Mouse (Mus musculus): Measurements from ENCODE around the gene Ap1s2. TPM values are rescaled to one million over a fixed set of nuclear protein-coding genes. Genes with fewer than 3 reads are reported as not detected.

The Ap1s2 gene
- polyA plus RNA-seq, 1 experiment = 2.2 TPM

DNA sequence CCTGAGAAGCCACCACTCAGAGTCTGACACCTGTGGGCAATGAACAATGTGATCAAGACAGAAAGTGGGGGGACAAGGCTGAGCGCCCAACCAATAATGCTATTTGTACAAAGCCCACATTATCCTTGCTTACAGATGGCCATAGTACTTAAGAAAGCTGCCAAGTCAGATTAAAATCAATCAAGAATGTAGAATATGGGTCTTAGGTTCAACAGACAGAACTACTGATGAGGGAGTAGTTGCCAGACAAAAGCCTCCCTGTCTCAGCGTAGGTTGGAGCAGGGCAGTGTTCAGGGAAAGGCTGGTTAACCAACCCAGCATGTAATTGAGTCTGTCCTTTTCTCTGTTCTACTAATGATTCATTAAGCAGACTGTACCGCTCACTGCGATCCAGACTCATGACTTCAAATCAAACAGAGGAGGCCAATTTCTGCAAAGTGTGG is 23.3 kb upstream of the Ap1s2 start:
- Histone ChIP-seq H3K4me1 (ENCODE audit: control insufficient read depth, insufficient read depth, low read length) (no peaks in the 10 kb centered on the region), H3K36me3 (ENCODE audit: control insufficient read depth, insufficient read depth, low read length) (no peaks in the 10 kb centered on the region), H3K27ac (ENCODE audit: insufficient read depth, low read depth, low read length) (no peak overlapping the region), H3K27me3 (replicated peaks; ENCODE audit: control insufficient read depth, insufficient read depth, low read length) (no peaks in the 10 kb centered on the region), H3K4me3 (ENCODE audit: insufficient read depth, low read depth, low read length) (no peak overlapping the region)
- no peak for DNase-seq
- WGBS = 45% methylated on average over 4 of the region's 4 CpGs
- TF ChIP-seq POLR2A (IDR thresholded peaks at IDR 0.05; ENCODE audit: low read depth, low read length) (no peak), CTCF (conservative IDR thresholded peaks at IDR 0.05; ENCODE audit: insufficient read depth, insufficient read length, low read depth, low read length) (no peak)

DNA sequence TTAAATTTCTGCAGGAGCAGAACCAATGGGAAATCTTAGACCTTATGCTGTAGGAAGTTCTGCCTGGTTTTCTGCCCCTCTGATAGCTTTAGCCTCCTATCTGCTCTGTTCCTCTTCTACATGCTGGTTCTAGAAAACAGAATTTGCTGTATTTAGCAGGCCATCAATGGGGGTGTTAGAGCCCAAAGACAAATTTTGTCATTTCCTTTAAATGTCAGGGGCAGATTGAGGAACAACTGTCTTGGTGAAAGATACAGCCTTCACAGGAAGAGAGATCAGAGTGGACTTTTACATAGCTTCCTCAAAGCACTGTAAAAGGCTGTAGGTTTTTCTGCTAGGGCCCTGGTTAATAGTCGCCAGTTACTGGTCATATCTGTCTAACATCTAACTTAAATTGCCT is 11.5 kb upstream of the Ap1s2 start:
- 80% methylated on average over 1 of the region's 1 CpGs for WGBS
- H3K27me3 ChIP-seq (replicated peaks; ENCODE audit: control insufficient read depth, insufficient read depth, low read length) = no peaks in the 10 kb centered on the region
- H3K27ac ChIP-seq (ENCODE audit: insufficient read depth, low read depth, low read length) = no peak overlapping the region
- no peak overlapping the region for H3K4me3 ChIP-seq (ENCODE audit: insufficient read depth, low read depth, low read length)
- H3K4me1 ChIP-seq (ENCODE audit: control insufficient read depth, insufficient read depth, low read length) = no peaks in the 10 kb centered on the region
- no peaks in the 10 kb centered on the region for H3K36me3 ChIP-seq (ENCODE audit: control insufficient read depth, insufficient read depth, low read length)
- TF ChIP-seq POLR2A (IDR thresholded peaks at IDR 0.05; ENCODE audit: low read depth, low read length) (no peak), CTCF (conservative IDR thresholded peaks at IDR 0.05; ENCODE audit: insufficient read depth, insufficient read length, low read depth, low read length) (no peak)
- no peak for DNase-seq

DNA sequence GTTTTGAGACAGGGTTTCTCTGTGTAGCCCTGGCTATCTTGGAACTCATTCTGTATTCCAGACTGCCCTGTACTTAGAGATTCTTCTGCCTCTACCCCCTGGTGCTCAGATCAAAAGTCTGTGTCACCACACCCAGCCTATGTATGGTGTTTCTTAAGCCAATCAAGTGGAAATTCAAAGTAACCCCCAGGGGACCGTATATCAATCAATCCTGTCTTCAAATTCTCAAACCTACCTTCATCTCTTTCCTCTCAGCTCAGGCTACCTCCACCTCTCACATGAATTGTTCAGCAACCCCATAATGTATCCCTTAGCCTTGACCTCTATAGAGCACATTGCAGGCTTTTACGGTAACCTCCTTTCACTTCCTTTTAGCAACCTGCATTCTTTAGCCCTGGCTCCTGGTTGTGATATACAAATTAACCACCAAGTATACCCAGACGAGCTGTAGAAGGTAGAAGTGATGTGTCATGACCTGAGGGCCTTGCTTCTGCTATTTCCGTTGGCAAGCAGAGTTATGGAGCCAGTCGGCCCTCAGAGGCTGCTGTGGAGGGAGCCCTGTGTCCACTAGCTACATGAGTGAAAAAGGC is 9.3 kb upstream of the Ap1s2 start:
- TF ChIP-seq CTCF (conservative IDR thresholded peaks at IDR 0.05; ENCODE audit: insufficient read depth, insufficient read length, low read depth, low read length) (no peak), POLR2A (IDR thresholded peaks at IDR 0.05; ENCODE audit: low read depth, low read length) (no peak)
- H3K27me3 ChIP-seq (replicated peaks; ENCODE audit: control insufficient read depth, insufficient read depth, low read length) = no peaks in the 10 kb centered on the region

DNA sequence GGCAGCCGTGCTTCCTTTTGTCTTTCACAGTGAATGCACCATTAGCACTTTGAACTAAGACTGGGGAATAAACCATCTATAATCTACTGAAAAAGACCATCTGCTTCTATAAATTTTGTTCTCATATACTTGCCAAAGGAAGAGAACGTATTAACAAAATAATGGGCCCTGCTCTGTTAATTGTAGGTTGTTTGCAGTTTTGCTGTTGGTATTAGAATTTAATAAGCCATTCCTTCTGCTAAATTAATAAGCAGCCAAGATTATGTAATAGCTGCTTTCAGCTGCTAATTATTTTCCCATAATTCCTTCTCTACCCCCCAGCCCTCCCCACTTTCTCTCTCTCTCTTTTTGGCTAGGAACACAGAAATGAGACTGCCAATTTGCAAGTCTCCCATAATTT is 2.0 kb upstream of the Ap1s2 start:
- H3K4me1 ChIP-seq (ENCODE audit: control insufficient read depth, insufficient read depth, low read length) = no peaks in the 10 kb centered on the region
- 78% methylated on average over 2 of the region's 2 CpGs for WGBS
- TF ChIP-seq CTCF (conservative IDR thresholded peaks at IDR 0.05; ENCODE audit: insufficient read depth, insufficient read length, low read depth, low read length) (no peak), POLR2A (IDR thresholded peaks at IDR 0.05; ENCODE audit: low read depth, low read length) (no peak)
- H3K27me3 ChIP-seq (replicated peaks; ENCODE audit: control insufficient read depth, insufficient read depth, low read length) = no peaks in the 10 kb centered on the region
- H3K4me3 ChIP-seq (ENCODE audit: insufficient read depth, low read depth, low read length) = no peak overlapping the region
- H3K27ac ChIP-seq (ENCODE audit: insufficient read depth, low read depth, low read length) = no peak overlapping the region
- no peaks in the 10 kb centered on the region for H3K36me3 ChIP-seq (ENCODE audit: control insufficient read depth, insufficient read depth, low read length)
- DNase-seq = no peak

More for the DNA sequence above, 9.3 kb upstream of the Ap1s2 start:
- H3K36me3 ChIP-seq (ENCODE audit: control insufficient read depth, insufficient read depth, low read length) = no peaks in the 10 kb centered on the region
- 45% methylated on average over 5 of the region's 5 CpGs for WGBS
- no peaks in the 10 kb centered on the region for H3K4me1 ChIP-seq (ENCODE audit: control insufficient read depth, insufficient read depth, low read length)
- no peak overlapping the region for H3K4me3 ChIP-seq (ENCODE audit: insufficient read depth, low read depth, low read length)
- DNase-seq = no peak
- no peak overlapping the region for H3K27ac ChIP-seq (ENCODE audit: insufficient read depth, low read depth, low read length)

DNA sequence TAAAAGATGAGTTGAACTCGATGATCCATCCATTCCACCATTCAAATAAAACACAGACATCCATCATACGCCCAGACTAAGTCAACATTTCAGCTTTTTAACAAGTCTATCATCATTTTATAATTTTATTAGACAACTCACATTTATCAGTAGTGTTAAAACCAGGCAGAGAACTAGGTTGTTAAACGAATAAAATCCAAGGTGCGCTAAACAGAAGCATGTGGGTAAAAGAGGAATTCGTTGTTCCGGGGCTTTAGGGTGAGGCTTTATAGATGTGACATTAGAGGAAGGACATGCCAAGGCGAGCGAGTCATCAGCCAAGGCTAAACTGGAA is 847 bp upstream of the Ap1s2 start:
- WGBS = 12% methylated on average over 8 of the region's 8 CpGs
- TF ChIP-seq POLR2A (IDR thresholded peaks at IDR 0.05; ENCODE audit: low read depth, low read length) (no peak), CTCF (conservative IDR thresholded peaks at IDR 0.05; ENCODE audit: insufficient read depth, insufficient read length, low read depth, low read length) (no peak)
- no peak overlapping the region for H3K27ac ChIP-seq (ENCODE audit: insufficient read depth, low read depth, low read length)

GRCm38 (mm10) chrX:163909381-163909780 is 564 bp downstream of the Ap1s2 start:
- Histone ChIP-seq H3K4me1 (ENCODE audit: control insufficient read depth, insufficient read depth, low read length) (no peaks in the 10 kb centered on the region), H3K36me3 (ENCODE audit: control insufficient read depth, insufficient read depth, low read length) (no peaks in the 10 kb centered on the region), H3K27ac (ENCODE audit: insufficient read depth, low read depth, low read length) (no peak overlapping the region), H3K27me3 (replicated peaks; ENCODE audit: control insufficient read depth, insufficient read depth, low read length) (no peaks in the 10 kb centered on the region), H3K4me3 (ENCODE audit: insufficient read depth, low read depth, low read length) (peak overlapping the region; percentile 76)
- WGBS = under 1% methylated on average over 33 of the region's 34 CpGs
- TF ChIP-seq POLR2A (IDR thresholded peaks at IDR 0.05; ENCODE audit: low read depth, low read length) = no peak
- no peak for TF ChIP-seq CTCF (conservative IDR thresholded peaks at IDR 0.05; ENCODE audit: insufficient read depth, insufficient read length, low read depth, low read length)
- peak; percentile 14 for DNase-seq

More for the DNA sequence above, 847 bp upstream of the Ap1s2 start:
- Histone ChIP-seq H3K36me3 (ENCODE audit: control insufficient read depth, insufficient read depth, low read length) (no peaks in the 10 kb centered on the region), H3K4me1 (ENCODE audit: control insufficient read depth, insufficient read depth, low read length) (no peaks in the 10 kb centered on the region), H3K27me3 (replicated peaks; ENCODE audit: control insufficient read depth, insufficient read depth, low read length) (no peaks in the 10 kb centered on the region), H3K4me3 (ENCODE audit: insufficient read depth, low read depth, low read length) (peak overlapping the region; percentile 97)
- peak; percentile 19 for DNase-seq

GRCm38 (mm10) chrX:163912791-163913190 is 4.0 kb downstream of the Ap1s2 start:
- no peaks in the 10 kb centered on the region for H3K36me3 ChIP-seq (ENCODE audit: control insufficient read depth, insufficient read depth, low read length)
- no peaks in the 10 kb centered on the region for H3K27me3 ChIP-seq (replicated peaks; ENCODE audit: control insufficient read depth, insufficient read depth, low read length)
- DNase-seq = no peak
- no peak overlapping the region for H3K27ac ChIP-seq (ENCODE audit: insufficient read depth, low read depth, low read length)
- no peak overlapping the region for H3K4me3 ChIP-seq (ENCODE audit: insufficient read depth, low read depth, low read length)
- TF ChIP-seq POLR2A (IDR thresholded peaks at IDR 0.05; ENCODE audit: low read depth, low read length) = no peak
- peak; percentile 47 for TF ChIP-seq CTCF (conservative IDR thresholded peaks at IDR 0.05; ENCODE audit: insufficient read depth, insufficient read length, low read depth, low read length)
- H3K4me1 ChIP-seq (ENCODE audit: control insufficient read depth, insufficient read depth, low read length) = no peaks in the 10 kb centered on the region

Measured in kidney, adult 2 months (tissue).